Mouse (Mus musculus) embryonic fibroblast, embryonic 13.5 days (primary cell): Measurements from ENCODE around the gene Sdc4.

Experiments
- CTCF ChIP-seq: IDR thresholded peaks from 2 replicates; pipeline ENCODE4 v1.5.1; 2011; ENCODE audit warnings: mild to moderate bottlenecking, control low read depth, low read length, moderate library complexity, borderline replicate concordance; ENCODE audit not compliant: insufficient read depth
- POLR2A ChIP-seq: IDR thresholded peaks from 2 replicates; pipeline ENCODE4 v1.6.1; 2011; ENCODE audit warnings: low read depth, mild to moderate bottlenecking, control low read depth, low read length, moderate library complexity

- TF ChIP-seq CTCF (no peak), POLR2A (no peak)
Measured at GRCm38 (mm10) chr2:164456413-164456812, 12.7 kb upstream of the Sdc4 start.
